Mouse (Mus musculus) small intestine, adult 2 months (tissue): ENCODE results near the gene Ppara.

Experiments used
- CTCF ChIP-seq: fragments of 200-500 bp; IDR thresholded peaks from 2 replicates; pipeline ENCODE4 v1.5.1; 2012; ENCODE audit warnings: low read depth, mild to moderate bottlenecking, control low read depth, inconsistent platforms, low read length, moderate library complexity, mixed read lengths; ENCODE audit not compliant: insufficient replicate concordance, insufficient read length; ENCODE audit errors: extremely low read depth
- POLR2A ChIP-seq: fragments of 200-500 bp; IDR thresholded peaks from 2 replicates; pipeline ENCODE4 v1.6.1; 2012; ENCODE audit warnings: low read depth, mild to moderate bottlenecking, control low read depth, inconsistent platforms, low read length, moderate library complexity

DNA sequence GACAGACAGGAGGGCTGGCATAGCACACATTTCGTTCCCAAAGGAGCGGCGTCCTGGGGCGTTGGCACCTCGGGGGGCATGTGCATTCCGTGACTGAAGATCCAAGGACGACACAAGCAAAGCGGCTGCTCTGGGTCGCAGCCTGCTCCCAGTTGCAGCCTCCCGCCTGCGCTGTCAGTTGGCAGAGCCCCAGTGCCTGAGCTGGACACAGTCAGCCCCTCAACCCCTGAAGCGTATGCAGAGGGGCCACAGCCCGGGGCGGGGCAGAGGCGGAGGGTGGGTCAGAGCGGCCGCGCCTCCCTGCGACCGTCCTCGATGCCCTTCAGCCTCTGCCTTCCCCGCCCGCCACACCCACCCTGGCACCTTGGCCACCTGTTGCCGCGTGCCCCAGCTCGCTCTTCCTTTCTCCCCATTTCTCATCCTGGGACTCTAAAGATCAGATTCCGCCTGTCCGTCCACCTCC is at the start of gene Ppara:
- no peak for TF ChIP-seq CTCF
- no peak for TF ChIP-seq POLR2A
